Mouse (Mus musculus) yolk sac, embryonic 10.5 days (tissue): ENCODE measurements around the gene Mgll.

Source experiments
- DNase-seq: peaks from one replicate; pipeline ENCODE4 v3.0.0-alpha.2; 2017; ENCODE audit warnings: low spot score

Mgll gene

DNA sequence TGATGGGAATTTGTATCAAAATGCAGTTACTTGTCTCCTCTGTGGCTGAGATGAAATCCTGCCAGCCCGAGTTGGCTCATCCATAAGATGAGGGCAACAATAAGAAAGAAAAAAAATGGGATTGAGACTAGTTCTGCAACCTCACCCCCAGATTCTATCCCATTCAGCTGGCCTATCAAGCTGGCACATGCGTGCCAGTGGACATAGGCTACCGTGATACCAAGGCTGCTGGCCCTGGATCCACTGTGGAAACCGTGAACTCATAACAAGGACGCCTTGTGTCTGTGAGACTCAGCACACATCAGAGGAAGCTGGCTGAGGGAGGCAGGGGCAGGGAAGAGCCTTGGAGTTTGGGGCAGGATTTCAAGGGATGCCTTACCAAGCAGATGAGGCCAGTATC, 46.8 kb downstream of the Mgll start:
- DNase-seq = no peak

DNA sequence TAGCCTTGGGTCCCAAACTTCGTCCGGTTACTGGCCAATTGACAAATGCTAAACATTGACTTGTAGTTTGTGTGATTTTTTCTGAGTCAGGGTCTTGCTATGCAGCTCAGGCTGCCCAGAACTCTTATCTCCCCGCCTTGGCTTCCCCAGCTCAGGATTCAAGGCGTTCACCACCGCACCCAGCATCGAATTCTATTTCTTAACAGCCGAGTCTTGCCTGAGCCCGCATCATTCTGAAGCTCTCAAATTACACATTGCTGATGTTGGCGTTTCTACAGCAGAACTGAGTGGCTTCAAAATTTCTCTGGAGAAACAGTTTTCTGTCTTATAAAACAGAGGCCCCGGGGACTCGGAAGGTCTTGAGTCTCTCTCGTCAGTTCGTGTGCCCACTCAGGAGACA, 47.8 kb downstream of the Mgll start:
- no peak for DNase-seq

DNA sequence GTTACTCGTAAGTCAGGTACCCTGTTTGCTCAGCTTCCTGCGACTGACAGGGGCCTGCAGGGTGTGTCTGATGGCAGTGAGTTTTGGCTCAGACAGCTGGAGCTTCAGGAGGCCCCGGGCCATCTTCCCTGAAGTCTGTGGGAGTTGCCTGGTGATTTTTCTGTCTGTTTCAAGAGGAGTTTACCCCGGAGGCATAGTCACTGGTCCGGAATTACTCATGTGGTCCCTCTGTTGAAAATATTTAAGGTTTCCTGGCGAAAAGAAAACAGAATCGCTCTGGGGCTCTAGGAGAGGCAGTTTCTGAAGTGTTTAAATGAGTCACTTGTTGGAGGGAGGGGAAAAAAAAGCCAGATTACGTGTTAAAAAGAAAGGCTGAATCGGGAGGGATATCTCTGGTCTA, 49.8 kb downstream of the Mgll start:
- no peak for DNase-seq

GRCm38 (mm10) chr6:88775267-88775666, 51.1 kb downstream of the Mgll start:
- no peak for DNase-seq

GRCm38 (mm10) chr6:88776336-88776923, 52.2 kb downstream of the Mgll start:
- no peak for DNase-seq

- DNase-seq = no peak
Observed at GRCm38 (mm10) chr6:88776964-88777363, 52.8 kb downstream of the Mgll start.

- DNase-seq = no peak
Observed at GRCm38 (mm10) chr6:88778047-88778688, 54.0 kb downstream of the Mgll start.

GRCm38 (mm10) chr6:88779755-88780154, 55.5 kb downstream of the Mgll start:
- DNase-seq = no peak

- no peak for DNase-seq
Observed at GRCm38 (mm10) chr6:88781919-88782318, 57.7 kb downstream of the Mgll start.

GRCm38 (mm10) chr6:88782981-88783397, 58.8 kb downstream of the Mgll start:
- DNase-seq = peak; percentile 40

DNA sequence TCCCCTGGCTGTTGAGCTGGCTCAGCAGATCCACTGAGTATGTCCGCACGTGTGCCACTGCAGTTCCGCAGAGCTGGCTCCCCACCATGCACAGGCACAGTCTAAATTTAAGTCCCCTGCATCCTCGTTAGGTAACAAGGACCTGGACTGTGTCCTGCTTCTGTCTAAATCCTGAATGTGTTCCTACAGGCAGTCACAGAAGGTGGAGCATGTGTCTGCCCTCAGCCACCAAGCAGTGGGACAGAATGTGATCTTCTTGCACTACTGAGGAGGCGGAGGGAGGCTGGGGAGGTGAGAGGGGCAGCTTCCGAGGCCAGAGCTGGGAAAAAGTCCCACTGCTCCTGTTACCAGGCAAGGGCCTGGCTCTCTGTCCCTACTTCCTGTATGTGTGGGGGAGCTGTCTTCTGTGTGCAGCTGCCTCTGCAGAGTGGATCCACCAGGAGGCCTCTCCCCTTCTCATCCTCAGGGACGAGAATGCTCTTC, 60.5 kb downstream of the Mgll start:
- no peak for DNase-seq

GRCm38 (mm10) chr6:88785331-88785730, 61.1 kb downstream of the Mgll start:
- no peak for DNase-seq

DNA sequence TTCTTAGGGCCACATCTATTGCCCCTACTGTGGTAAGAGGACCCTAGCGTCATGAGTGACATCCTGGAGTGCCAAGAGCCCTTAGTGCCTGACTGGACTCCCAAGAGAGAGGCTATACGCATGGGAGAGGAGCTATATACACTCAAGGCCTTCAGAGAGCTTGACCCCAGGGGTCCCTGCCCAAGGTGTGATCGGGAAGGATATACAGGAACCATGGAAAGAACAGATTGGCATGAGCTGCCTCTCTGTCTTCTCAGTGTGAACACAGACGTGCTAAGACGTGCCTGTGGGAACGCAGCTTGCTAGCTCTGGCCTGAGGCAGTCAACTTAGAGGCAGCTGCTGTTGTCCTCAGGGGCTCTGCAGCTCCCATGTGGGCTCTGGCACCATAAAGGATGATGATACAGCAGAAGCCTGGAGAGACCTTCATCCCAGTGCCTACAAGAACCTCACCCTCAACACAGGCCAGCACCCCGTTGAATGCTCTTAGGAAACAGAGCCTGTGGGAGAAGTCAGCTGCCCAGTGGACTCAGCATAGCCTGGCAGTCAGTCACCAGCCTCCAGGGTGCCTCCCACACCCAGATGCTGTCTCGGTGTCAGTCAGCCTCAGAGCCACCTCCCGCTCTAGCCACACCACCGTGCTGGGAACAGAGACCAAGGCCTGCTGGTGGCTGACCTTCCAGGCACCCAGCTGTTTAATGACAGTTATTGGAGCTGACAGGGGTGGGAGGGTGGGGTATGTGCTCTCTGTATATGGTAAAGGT, 61.8 kb downstream of the Mgll start:
- no peak for DNase-seq

DNA sequence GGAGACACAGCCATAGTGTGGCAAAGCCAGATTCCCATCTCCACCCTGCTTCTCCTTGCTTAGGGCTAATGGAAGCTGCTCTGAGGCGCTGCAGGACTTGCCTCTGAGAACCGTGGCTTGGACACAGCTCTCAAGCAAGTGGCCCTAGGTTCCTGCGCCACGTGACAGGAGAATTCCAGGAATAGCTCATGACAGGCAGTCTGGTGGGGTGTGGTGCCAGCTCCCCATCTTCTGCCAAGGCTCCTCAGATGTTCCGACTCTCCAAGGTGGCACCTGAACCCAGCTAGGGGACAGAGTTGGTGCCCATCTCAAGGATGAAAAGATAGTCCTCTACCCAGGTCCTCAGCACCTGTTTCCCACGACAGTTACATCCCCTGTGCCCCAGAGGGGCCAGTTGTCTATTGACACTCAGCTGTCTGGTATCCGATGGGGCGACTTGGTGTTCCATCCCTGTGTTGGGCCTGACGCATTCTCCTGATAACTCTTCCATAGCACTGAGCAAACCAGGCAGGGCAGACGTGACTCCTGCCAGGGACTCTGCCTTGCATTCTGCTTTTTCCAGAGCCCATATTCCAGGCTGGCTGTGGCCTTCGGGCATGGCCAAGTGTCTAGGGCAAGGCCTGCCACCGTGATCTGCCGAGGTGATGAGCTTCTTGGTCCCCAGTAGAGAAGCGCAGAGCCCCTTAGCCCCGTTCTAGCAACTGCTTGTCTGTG, 62.7 kb downstream of the Mgll start:
- DNase-seq = no peak

GRCm38 (mm10) chr6:88787496-88787895, 63.3 kb downstream of the Mgll start:
- no peak for DNase-seq

DNA sequence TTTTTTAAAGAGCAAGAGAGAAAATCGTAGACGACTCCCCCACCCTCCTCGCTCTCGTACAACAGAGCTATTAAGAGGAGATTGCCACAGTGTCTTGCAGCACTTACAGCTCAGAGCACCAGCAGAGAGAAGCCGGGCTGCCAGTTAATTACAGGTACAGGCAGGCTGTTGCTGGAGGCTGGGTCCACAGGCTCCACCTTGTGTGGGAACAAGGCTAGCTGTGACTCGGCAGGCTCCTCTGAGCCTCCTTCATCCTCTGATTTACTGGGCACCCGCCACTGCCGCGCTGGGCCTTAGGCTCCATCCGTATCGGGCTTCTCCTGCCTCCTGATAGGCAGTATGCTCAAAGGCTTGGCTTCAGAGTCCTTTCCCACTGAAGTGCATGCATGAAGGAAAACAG, 64.0 kb downstream of the Mgll start:
- DNase-seq = no peak

- DNase-seq = no peak
Observed at GRCm38 (mm10) chr6:88791299-88791698, 67.1 kb downstream of the Mgll start.

GRCm38 (mm10) chr6:88792147-88792691, 68.0 kb downstream of the Mgll start:
- no peak for DNase-seq

DNA sequence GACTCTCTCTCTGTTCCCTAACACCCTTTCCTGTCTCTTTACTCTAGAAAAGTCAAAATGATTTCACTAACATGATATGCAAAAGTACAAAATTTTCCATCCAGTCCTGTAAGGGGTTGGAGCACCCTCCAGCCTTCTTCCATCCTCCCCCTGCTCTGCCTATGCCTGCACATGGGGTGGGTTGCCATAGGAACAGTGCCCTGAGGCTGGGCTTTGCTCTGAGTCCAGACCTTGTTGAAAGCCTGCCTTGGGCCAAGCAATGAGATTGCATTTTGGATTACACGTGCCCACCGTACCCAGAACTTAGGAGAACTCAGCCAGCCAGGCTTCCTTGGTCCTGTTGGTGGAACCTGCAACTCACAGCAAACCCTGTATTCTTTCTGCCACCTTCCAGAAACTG, 69.0 kb downstream of the Mgll start:
- DNase-seq = no peak

DNA sequence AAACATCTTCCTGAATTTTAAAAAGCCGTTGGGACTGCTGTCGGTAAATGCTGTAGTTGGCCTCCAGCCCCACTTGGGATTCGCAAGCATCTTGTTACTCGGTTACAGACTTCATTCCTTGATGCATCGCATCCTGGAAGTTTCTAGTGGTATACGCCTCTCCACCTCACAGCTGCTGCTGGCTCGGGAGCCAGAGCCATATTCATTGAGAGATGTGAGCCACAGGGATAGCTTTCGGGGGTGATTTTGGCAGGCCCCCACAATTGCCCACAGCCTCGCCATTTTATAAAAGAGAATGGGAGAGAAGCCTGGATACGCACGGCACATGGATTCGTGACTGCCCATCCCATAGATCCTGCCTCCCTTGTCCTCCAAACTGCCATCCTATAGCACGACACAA, 69.7 kb downstream of the Mgll start:
- DNase-seq = no peak

- DNase-seq = no peak
Observed at GRCm38 (mm10) chr6:88794561-88794971, 70.4 kb downstream of the Mgll start.

DNA sequence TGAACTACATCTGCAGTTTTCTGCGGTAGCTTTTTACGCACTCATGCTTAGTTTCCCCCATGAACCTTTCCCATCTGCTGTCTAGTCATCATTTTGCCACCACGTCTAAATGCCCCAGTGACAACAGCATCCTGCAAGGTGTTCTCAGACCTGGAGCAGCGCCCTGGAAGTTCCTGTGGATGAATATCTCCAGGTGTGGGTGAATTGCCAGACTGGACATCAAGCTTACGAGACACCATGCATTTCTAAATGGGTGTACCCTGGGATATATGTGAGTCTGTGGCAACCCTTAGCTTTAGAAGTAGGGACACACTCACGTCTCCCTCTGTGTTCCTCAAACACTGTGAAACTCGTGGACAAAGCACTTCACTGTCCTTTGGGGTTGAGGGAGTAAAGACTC, 76.0 kb downstream of the Mgll start:
- no peak for DNase-seq
